Mouse (Mus musculus) myocyte (in vitro differentiated cells): ENCODE data around the gene Dcun1d2. TPM values are rescaled to one million over a fixed set of nuclear protein-coding genes. Genes with fewer than 3 reads are reported as not detected.
A peak's percentile ranks its signal among the peaks of the same experiment; 100 is the strongest.

Source experiments
- H3K27me3 ChIP-seq: one replicate; pipeline ENCODE4 v1.6.1; 2011; ENCODE audit not compliant: control insufficient read depth, insufficient read depth, insufficient read length
- H3K36me3 ChIP-seq: one replicate; pipeline ENCODE4 v1.6.1; 2011; ENCODE audit not compliant: control insufficient read depth, insufficient read depth
- H3K4me2 ChIP-seq: one replicate; pipeline ENCODE4 v1.6.1; 2011; ENCODE audit warnings: low read depth, control low read depth
- H3K4me3 ChIP-seq: one replicate; pipeline ENCODE4 v1.5.1; 2011; ENCODE audit warnings: mild to moderate bottlenecking, control low read depth, moderate library complexity
- H3K79me2 ChIP-seq: one replicate; pipeline ENCODE4 v1.6.1; 2011; ENCODE audit not compliant: control insufficient read depth, insufficient read depth
- H3ac ChIP-seq: one replicate; pipeline ENCODE4 v1.6.1; 2011; ENCODE audit not compliant: control insufficient read depth, insufficient read length
- CEBPB ChIP-seq: IDR thresholded peaks from 2 replicates; pipeline ENCODE4 v1.6.1; 2011; ENCODE audit warnings: mild to moderate bottlenecking, moderate library complexity; ENCODE audit not compliant: poor library complexity, insufficient read depth, severe bottlenecking
- E2F4 ChIP-seq: IDR thresholded peaks from one replicate; pipeline ENCODE4 v1.6.1; 2011; ENCODE audit warnings: mild to moderate bottlenecking, control low read depth, moderate library complexity; ENCODE audit not compliant: insufficient read depth
- MAX ChIP-seq: IDR thresholded peaks from one replicate; pipeline ENCODE4 v1.6.1; 2011; ENCODE audit warnings: low read depth, mild to moderate bottlenecking, control low read depth
- MYOD1 ChIP-seq, 3 experiments: IDR thresholded peaks; one replicate each; pipeline ENCODE4 v1.6.1; 2011; ENCODE audit warnings: control low read depth in 2 of 3, low read depth in 2 of 3, mild to moderate bottlenecking in 2 of 3, moderate library complexity in 1 of 3; ENCODE audit not compliant: insufficient read length in 2 of 3, control insufficient read depth in 1 of 3
- MYOG ChIP-seq, 3 experiments: IDR thresholded peaks; one replicate each; pipeline ENCODE4 v1.6.1; 2011; ENCODE audit warnings: control low read depth in 2 of 3, low read depth in 2 of 3, mild to moderate bottlenecking in 2 of 3; ENCODE audit not compliant: insufficient read length in 2 of 3, control insufficient read depth in 1 of 3, insufficient read depth in 1 of 3
- POLR2A ChIP-seq: IDR thresholded peaks from one replicate; pipeline ENCODE4 v1.6.1; 2011; ENCODE audit warnings: low read depth, mild to moderate bottlenecking, control low read depth, moderate library complexity; ENCODE audit not compliant: insufficient read length
- POLR2AphosphoS2 ChIP-seq: IDR thresholded peaks from one replicate; pipeline ENCODE4 v1.6.1; 2011; ENCODE audit warnings: low read depth, control low read depth; ENCODE audit not compliant: insufficient read length
- REST ChIP-seq: IDR thresholded peaks from one replicate; pipeline ENCODE4 v1.6.1; 2011; ENCODE audit warnings: mild to moderate bottlenecking, control low read depth, moderate library complexity; ENCODE audit not compliant: insufficient read depth, insufficient read length
- SRF ChIP-seq: IDR thresholded peaks from one replicate; pipeline ENCODE4 v1.6.1; 2011; ENCODE audit warnings: low read depth; ENCODE audit not compliant: control insufficient read depth, insufficient read length
- TCF12 ChIP-seq: IDR thresholded peaks from one replicate; pipeline ENCODE4 v1.6.1; 2011; ENCODE audit warnings: mild to moderate bottlenecking, control low read depth; ENCODE audit not compliant: poor library complexity, insufficient read depth, severe bottlenecking
- TCF3 ChIP-seq: IDR thresholded peaks from one replicate; pipeline ENCODE4 v1.6.1; 2011; ENCODE audit warnings: low read depth, control low read depth; ENCODE audit not compliant: insufficient read length
- USF1 ChIP-seq: IDR thresholded peaks from one replicate; pipeline ENCODE4 v1.6.1; 2011; ENCODE audit warnings: low read depth, mild to moderate bottlenecking, control low read depth, moderate library complexity
- polyA plus RNA-seq: library from polyadenylated mRNA; unstranded; fragments of >200 nt; fragmentation: generic; extraction: Trizol; gene quantifications from one replicate; pipeline ENCODE4 v1.2.1, GENCODE M21; 2012; ENCODE audit warnings: missing spikeins

The Dcun1d2 gene
- polyA plus RNA-seq, 1 experiment, result 15.3 TPM

DNA sequence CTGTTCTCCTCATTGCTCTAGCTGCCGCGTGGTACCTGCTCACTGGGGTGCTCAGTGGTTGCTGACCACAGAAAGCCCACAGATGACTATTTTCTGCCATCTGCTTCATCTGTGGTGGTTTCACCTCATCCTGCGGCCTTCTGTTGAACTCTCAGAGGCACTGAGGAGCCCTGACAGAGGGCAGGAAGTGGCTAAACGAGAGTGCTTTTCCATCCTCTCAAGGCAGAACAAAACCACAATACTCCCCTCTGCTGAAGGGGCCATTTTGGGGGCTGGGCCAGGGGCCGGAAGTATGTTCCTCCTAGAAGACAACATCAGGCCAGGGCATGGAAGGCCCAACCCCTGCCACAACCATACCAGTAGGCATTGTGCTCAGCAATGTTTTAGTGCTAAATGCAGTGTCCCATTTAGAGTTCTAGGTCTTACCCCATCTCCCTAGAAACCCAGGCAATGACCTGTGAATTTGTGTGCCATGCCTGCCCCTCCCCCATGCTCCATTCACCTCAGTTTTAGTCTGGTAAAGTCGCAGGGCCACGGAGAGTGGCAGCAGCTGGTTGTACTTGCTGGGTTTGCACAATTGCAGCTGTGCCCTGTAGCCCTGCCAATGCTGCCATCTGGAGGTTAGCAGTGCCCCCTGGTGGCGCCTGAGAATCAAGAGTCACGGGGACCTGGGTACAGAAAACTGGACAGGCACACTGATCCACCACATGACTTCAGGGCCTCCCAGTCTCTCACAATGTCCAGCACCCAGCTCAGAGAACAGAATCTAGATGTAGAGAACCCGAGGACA, 74.3 kb downstream of the Dcun1d2 start:
- Histone ChIP-seq H3K79me2 (no peaks in the 10 kb centered on the region), H3K36me3 (no peaks in the 10 kb centered on the region), H3K4me3 (no peak overlapping the region), H3ac (no peak overlapping the region), H3K27me3 (no peaks in the 10 kb centered on the region), H3K4me2 (peak overlapping the region; percentile 68)
- TF ChIP-seq E2F4 (no peak), REST (no peak), USF1 (peak; percentile 55), MYOG (IDR thresholded peaks at IDR 0.05; ENCODE audit: control insufficient read depth in 1 of 3, insufficient read depth in 1 of 3, insufficient read length in 2 of 3, low read depth in 2 of 3) (peak; percentile 98 to 100 (median 98)), TCF3 (peak; percentile 98), POLR2A (peak; percentile 28), TCF12 (peak; percentile 84), MYOD1 (IDR thresholded peaks at IDR 0.05; ENCODE audit: control insufficient read depth in 1 of 3, insufficient read length in 2 of 3, low read depth in 2 of 3) (peak; percentile 97 to 99 (median 98)), CEBPB (peak; percentile 73), POLR2AphosphoS2 (no peak)

DNA sequence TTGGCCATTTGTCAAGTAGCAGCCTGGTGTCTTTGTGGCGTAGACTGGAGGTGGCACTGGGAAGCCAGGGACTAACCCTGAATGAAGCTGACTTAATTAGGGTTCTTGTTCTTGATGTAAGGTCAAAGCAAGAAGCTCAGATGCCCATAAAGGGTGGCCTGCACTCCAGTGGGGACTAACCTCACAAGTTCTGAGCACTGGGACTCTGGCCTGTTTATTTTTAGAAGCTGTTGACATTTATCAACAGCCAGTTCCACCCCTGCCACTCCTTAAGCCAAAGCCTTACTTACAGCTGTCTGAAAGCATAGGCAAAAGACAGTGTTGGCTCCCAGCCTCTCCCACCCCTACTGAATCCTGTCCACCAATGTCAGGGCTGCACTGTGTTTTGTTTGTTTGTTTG, 78.2 kb downstream of the Dcun1d2 start:
- peak overlapping the region; percentile 19 for H3K4me2 ChIP-seq
- TF ChIP-seq POLR2A, result no peak
- no peak for TF ChIP-seq USF1
- TF ChIP-seq CEBPB, result no peak
- TF ChIP-seq POLR2AphosphoS2, result no peak
- TF ChIP-seq E2F4, result no peak
- peak; percentile 24 to 76 (median 62) for TF ChIP-seq MYOD1 (IDR thresholded peaks at IDR 0.05; ENCODE audit: control insufficient read depth in 1 of 3, insufficient read length in 2 of 3, low read depth in 2 of 3)
- peak; percentile 17 for TF ChIP-seq TCF3
- no peak for TF ChIP-seq REST
- no peak for TF ChIP-seq MAX
- TF ChIP-seq SRF, result peak; percentile 21
- TF ChIP-seq TCF12, result no peak
- TF ChIP-seq MYOG (IDR thresholded peaks at IDR 0.05; ENCODE audit: control insufficient read depth in 1 of 3, insufficient read depth in 1 of 3, insufficient read length in 2 of 3, low read depth in 2 of 3), result peak in 2 of 3 experiments; percentile 62 to 74
- no peaks in the 10 kb centered on the region for H3K36me3 ChIP-seq
- no peak overlapping the region for H3K4me3 ChIP-seq
- no peaks in the 10 kb centered on the region for H3K27me3 ChIP-seq
- H3K79me2 ChIP-seq, result no peaks in the 10 kb centered on the region
- H3ac ChIP-seq, result no peak overlapping the region

DNA sequence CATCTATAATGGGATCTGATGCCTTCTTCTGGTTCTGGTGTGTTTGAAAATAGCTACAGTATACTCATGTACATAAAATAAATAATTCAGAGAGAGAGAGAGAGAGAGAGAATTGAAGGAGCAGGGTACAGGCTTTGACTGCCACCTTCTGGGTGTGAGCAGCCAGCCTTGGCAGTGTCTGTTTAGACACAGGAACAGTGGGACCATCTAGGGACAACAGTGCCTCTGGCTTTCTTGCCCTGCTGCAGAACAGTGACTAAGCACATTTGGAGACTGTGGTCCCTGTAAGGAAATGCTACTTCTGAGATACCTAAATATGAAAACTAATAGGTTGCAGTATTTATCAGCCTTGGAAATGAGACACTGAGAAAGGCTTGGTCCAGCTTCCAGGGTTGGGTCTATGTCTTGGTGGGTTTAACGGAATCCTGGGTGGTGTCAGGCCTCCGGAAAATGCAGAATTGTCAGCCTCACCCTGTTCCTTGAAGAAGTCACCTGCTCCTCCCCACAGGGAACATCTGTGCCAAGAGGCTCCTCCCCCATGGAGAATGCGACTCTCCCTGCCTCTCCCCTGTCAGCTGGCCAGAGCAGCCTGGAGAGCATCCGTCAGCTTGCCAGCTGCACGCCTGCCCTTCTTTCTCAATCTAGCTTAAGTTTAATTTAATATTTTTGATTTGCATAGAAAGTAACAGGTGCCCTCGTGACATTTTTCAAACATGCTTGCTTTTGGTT, 79.1 kb downstream of the Dcun1d2 start:
- peak overlapping the region; percentile 19 for H3K4me2 ChIP-seq
- H3K36me3 ChIP-seq, result no peaks in the 10 kb centered on the region
- no peaks in the 10 kb centered on the region for H3K27me3 ChIP-seq
- no peaks in the 10 kb centered on the region for H3K79me2 ChIP-seq
- no peak overlapping the region for H3ac ChIP-seq
- H3K4me3 ChIP-seq, result no peak overlapping the region
- TF ChIP-seq MYOG (IDR thresholded peaks at IDR 0.05; ENCODE audit: control insufficient read depth in 1 of 3, insufficient read depth in 1 of 3, insufficient read length in 2 of 3, low read depth in 2 of 3) (peak; percentile 92 to 99 (median 96)), TCF3 (peak; percentile 93), MYOD1 (IDR thresholded peaks at IDR 0.05; ENCODE audit: control insufficient read depth in 1 of 3, insufficient read length in 2 of 3, low read depth in 2 of 3) (peak; percentile 33 to 97 (median 84)), REST (no peak), CEBPB (peak; percentile 18; the same call in 1 of the 2 replicates), MAX (no peak), TCF12 (peak; percentile 92)

DNA sequence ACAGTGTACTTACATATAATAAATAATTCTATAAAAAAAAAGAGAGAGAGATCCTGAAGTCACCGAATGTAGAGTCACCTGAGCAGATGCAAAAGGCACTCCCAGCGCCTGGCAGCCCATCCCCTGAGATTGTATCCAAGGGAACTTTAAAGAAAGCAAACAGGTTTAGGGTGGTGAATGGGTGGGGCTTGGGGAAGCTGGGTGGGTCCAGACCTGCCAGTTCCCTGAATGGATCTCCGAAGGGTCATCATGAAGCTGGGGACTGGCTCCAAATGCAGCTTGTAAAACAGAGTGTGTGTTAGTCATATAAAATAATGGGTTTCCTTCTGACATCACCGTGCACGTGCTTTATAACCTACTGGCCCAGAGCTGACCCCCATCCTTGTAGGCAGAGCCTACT, 81.6 kb downstream of the Dcun1d2 start:
- H3K4me3 ChIP-seq, result no peak overlapping the region
- no peaks in the 10 kb centered on the region for H3K36me3 ChIP-seq
- no peak overlapping the region for H3K4me2 ChIP-seq
- H3ac ChIP-seq, result no peak overlapping the region
- no peak for TF ChIP-seq TCF3
- TF ChIP-seq POLR2AphosphoS2, result peak; percentile 44
- no peak for TF ChIP-seq MYOD1 (IDR thresholded peaks at IDR 0.05; ENCODE audit: control insufficient read depth in 1 of 3, insufficient read length in 2 of 3, low read depth in 2 of 3)
- peaks cover 10% of the 10 kb centered on the region for H3K79me2 ChIP-seq
- H3K27me3 ChIP-seq, result no peaks in the 10 kb centered on the region

Other genes starting within 250 kb of the Dcun1d2 start
- gene Proz, start 227.2 kb downstream of the Dcun1d2 start, polyA plus RNA-seq, result 0.55 TPM
- 19.5 TPM for gene Pcid2, start 182.7 kb downstream of the Dcun1d2 start, polyA plus RNA-seq
- 61.3 TPM for gene Cul4a, start 182.5 kb downstream of the Dcun1d2 start, polyA plus RNA-seq
- 531 TPM for gene Lamp1, start 129.0 kb downstream of the Dcun1d2 start, polyA plus RNA-seq
- 34.4 TPM for gene Grtp1, start 87.5 kb downstream of the Dcun1d2 start, polyA plus RNA-seq
- 17.8 TPM for gene Adprhl1, start 34.0 kb downstream of the Dcun1d2 start, polyA plus RNA-seq
- gene Tmco3, start 59 bp upstream of the Dcun1d2 start, polyA plus RNA-seq, result 28.2 TPM
- gene Tfdp1, start 50.6 kb upstream of the Dcun1d2 start, polyA plus RNA-seq, result 40.8 TPM
- gene Atp4b, start 108.7 kb upstream of the Dcun1d2 start, polyA plus RNA-seq, result not detected
- under 0.01 TPM for gene Grk1, start 117.0 kb upstream of the Dcun1d2 start, polyA plus RNA-seq
- gene Tmem255b, start 147.1 kb upstream of the Dcun1d2 start, polyA plus RNA-seq, result not detected
- gene Gas6, start 206.4 kb upstream of the Dcun1d2 start, polyA plus RNA-seq, result 0.50 TPM